Mouse (Mus musculus) intestine, embryonic 14.5 days (tissue): ENCODE results near the gene Cd200. TPM values are rescaled to one million over a fixed set of nuclear protein-coding genes. Genes with fewer than 3 reads are reported as not detected.

Experiments used
- ATAC-seq: fragments of 200-750 bp; cut with Nextera tagmentation; replicated peaks from 2 replicates; pipeline ENCODE4 v1.8.0; 2017; ENCODE audit warnings: low read depth, moderate number of reproducible peaks, moderate TSS enrichment, moderate library complexity; ENCODE audit not compliant: low FRiP score, low TSS enrichment
- DNase-seq: peaks from one replicate; pipeline ENCODE4 v3.0.0-alpha.2; 2018; ENCODE audit warnings: low spot score
- H3K27ac ChIP-seq: fragments of 300-500 bp; sonication (generic); 2 replicates; pipeline ENCODE4 v1.5.1; 2014; ENCODE audit warnings: low read depth, mild to moderate bottlenecking, control low read depth
- H3K27me3 ChIP-seq: fragments of 300-500 bp; sonication (generic); replicated peaks from 2 replicates; pipeline ENCODE4 v1.6.1; 2014; ENCODE audit warnings: low read length, control low read depth; ENCODE audit not compliant: control insufficient read depth, insufficient read depth
- H3K36me3 ChIP-seq: fragments of 300-500 bp; sonication (generic); 2 replicates; pipeline ENCODE4 v1.6.1; 2014; ENCODE audit warnings: low read length, control low read depth; ENCODE audit not compliant: control insufficient read depth, insufficient read depth
- H3K4me1 ChIP-seq: fragments of 300-500 bp; sonication (generic); replicated peaks from 2 replicates; pipeline ENCODE4 v1.6.1; 2014; ENCODE audit warnings: low read length, control low read depth, mixed read lengths; ENCODE audit not compliant: control insufficient read depth, insufficient read depth
- H3K4me2 ChIP-seq: fragments of 300-500 bp; sonication (generic); 2 replicates; pipeline ENCODE4 v1.6.1; 2014; ENCODE audit warnings: low read length
- H3K4me3 ChIP-seq: fragments of 300-500 bp; sonication (generic); 2 replicates; pipeline ENCODE4 v1.5.1; 2014; ENCODE audit warnings: low read depth, low read length, control low read depth, mixed read lengths
- H3K9ac ChIP-seq: fragments of 300-500 bp; sonication (generic); 2 replicates; pipeline ENCODE4 v1.6.1; 2014; ENCODE audit warnings: mild to moderate bottlenecking, low read length
- H3K9me3 ChIP-seq: fragments of 300-500 bp; sonication (generic); 2 replicates; pipeline ENCODE4 v1.6.1; 2016; ENCODE audit warnings: low read length, control low read depth; ENCODE audit not compliant: control insufficient read depth
- WGBS: fragments of 180-500 bp; shearing (Covaris S2); extraction: QIAGEN DNeasy Blood & Tissue Kit; methylation state at CpG from one replicate; pipeline ENCODE4 v1.1.7; 2014; 5-methylcytosine and 5-hydroxymethylcytosine counted together
- polyA plus RNA-seq: library from polyadenylated mRNA; unstranded; fragments of >200 nt; fragmentation: Nextera tagmentation; extraction: Ambion mirVana; gene quantifications from 2 replicates; pipeline ENCODE4 v1.2.1, GENCODE M21; 2014

Cd200 gene
- polyA plus RNA-seq, 1 experiment from 2014 or later = 41.7 TPM

- 80% methylated on average over 2 of the region's 2 CpGs for WGBS
- Histone ChIP-seq H3K4me3 (no peak overlapping the region), H3K9me3 (no peaks in the 10 kb centered on the region), H3K4me1 (no peaks in the 10 kb centered on the region), H3K27ac (no peak overlapping the region), H3K9ac (no peak overlapping the region), H3K4me2 (no peak overlapping the region), H3K36me3 (no peaks in the 10 kb centered on the region), H3K27me3 (no peaks in the 10 kb centered on the region)
- DNase-seq (no peak), ATAC-seq (no peak)
Measured at GRCm38 (mm10) chr16:45389833-45390232, 19.0 kb downstream of the Cd200 start.

GRCm38 (mm10) chr16:45389041-45389440 lies 19.8 kb downstream of the Cd200 start:
- H3K9me3 ChIP-seq = no peaks in the 10 kb centered on the region
- ATAC-seq = no peak
- DNase-seq = no peak
- H3K36me3 ChIP-seq = no peaks in the 10 kb centered on the region
- no peak overlapping the region for H3K9ac ChIP-seq
- H3K4me1 ChIP-seq = no peaks in the 10 kb centered on the region
- H3K27ac ChIP-seq = no peak overlapping the region
- WGBS = 86% methylated on average over 2 of the region's 2 CpGs
- H3K27me3 ChIP-seq = no peaks in the 10 kb centered on the region
- H3K4me2 ChIP-seq = no peak overlapping the region
- no peak overlapping the region for H3K4me3 ChIP-seq

GRCm38 (mm10) chr16:45381811-45382210 lies 27.0 kb downstream of the Cd200 start:
- H3K4me3 ChIP-seq = no peak overlapping the region
- no peak overlapping the region for H3K4me2 ChIP-seq
- no peaks in the 10 kb centered on the region for H3K9me3 ChIP-seq
- WGBS = 77% methylated on average over 3 of the region's 3 CpGs
- no peaks in the 10 kb centered on the region for H3K36me3 ChIP-seq
- no peak for ATAC-seq
- no peak overlapping the region for H3K27ac ChIP-seq
- H3K9ac ChIP-seq = no peak overlapping the region
- DNase-seq = no peak
- no peaks in the 10 kb centered on the region; the same call in 1 of the 2 replicates for H3K4me1 ChIP-seq
- H3K27me3 ChIP-seq = no peaks in the 10 kb centered on the region

- H3K4me3 ChIP-seq = no peak overlapping the region
- DNase-seq = no peak
- H3K9ac ChIP-seq = no peak overlapping the region
- H3K4me2 ChIP-seq = no peak overlapping the region
- WGBS = 78% methylated on average over 3 of the region's 3 CpGs
- H3K4me1 ChIP-seq = no peaks in the 10 kb centered on the region; the same call in 1 of the 2 replicates
- H3K27ac ChIP-seq = no peak overlapping the region
- ATAC-seq = no peak
- H3K27me3 ChIP-seq = no peaks in the 10 kb centered on the region
- no peaks in the 10 kb centered on the region for H3K9me3 ChIP-seq
- H3K36me3 ChIP-seq = no peaks in the 10 kb centered on the region
Measured at GRCm38 (mm10) chr16:45378959-45379358, 29.9 kb downstream of the Cd200 start.

GRCm38 (mm10) chr16:45378147-45378943 lies 30.5 kb downstream of the Cd200 start:
- Histone ChIP-seq H3K4me1 (no peaks in the 10 kb centered on the region; the same call in 1 of the 2 replicates), H3K4me2 (no peak overlapping the region), H3K9ac (no peak overlapping the region), H3K36me3 (no peaks in the 10 kb centered on the region), H3K4me3 (no peak overlapping the region), H3K27me3 (no peaks in the 10 kb centered on the region), H3K27ac (no peak overlapping the region), H3K9me3 (no peaks in the 10 kb centered on the region)
- WGBS = 74% methylated on average over 5 of the region's 5 CpGs
- DNase-seq = no peak
- no peak for ATAC-seq

GRCm38 (mm10) chr16:45377332-45377731 lies 31.5 kb downstream of the Cd200 start:
- Histone ChIP-seq H3K4me1 (no peaks in the 10 kb centered on the region; the same call in 1 of the 2 replicates), H3K9me3 (no peaks in the 10 kb centered on the region), H3K27ac (no peak overlapping the region), H3K4me3 (no peak overlapping the region), H3K4me2 (no peak overlapping the region), H3K27me3 (no peaks in the 10 kb centered on the region), H3K36me3 (no peaks in the 10 kb centered on the region), H3K9ac (no peak overlapping the region)
- no peak for ATAC-seq
- 92% methylated on average over 4 of the region's 4 CpGs for WGBS
- no peak for DNase-seq

- WGBS = 57% methylated on average over 2 of the region's 2 CpGs
- no peak for DNase-seq
- Histone ChIP-seq H3K27ac (no peak overlapping the region), H3K4me2 (no peak overlapping the region), H3K36me3 (no peaks in the 10 kb centered on the region), H3K9me3 (no peaks in the 10 kb centered on the region), H3K4me3 (no peak overlapping the region), H3K4me1 (no peaks in the 10 kb centered on the region), H3K9ac (no peak overlapping the region), H3K27me3 (no peaks in the 10 kb centered on the region)
- ATAC-seq = no peak
Measured at GRCm38 (mm10) chr16:45376812-45377211, 32.0 kb downstream of the Cd200 start.

GRCm38 (mm10) chr16:45376294-45376693 lies 32.6 kb downstream of the Cd200 start:
- Histone ChIP-seq H3K27ac (no peak overlapping the region), H3K9ac (no peak overlapping the region), H3K36me3 (no peaks in the 10 kb centered on the region), H3K9me3 (no peaks in the 10 kb centered on the region), H3K27me3 (no peaks in the 10 kb centered on the region), H3K4me1 (no peaks in the 10 kb centered on the region), H3K4me3 (no peak overlapping the region), H3K4me2 (no peak overlapping the region)
- DNase-seq = no peak
- no peak for ATAC-seq
- WGBS = 82% methylated on average over 4 of the region's 4 CpGs
